Mouse (Mus musculus): ENCODE results near the gene Zfp551. TPM values are rescaled to one million over a fixed set of nuclear protein-coding genes. Genes with fewer than 3 reads are reported as not detected.

The Zfp551 gene
- polyA plus RNA-seq (2015; fragmentation: Nextera tagmentation; extraction: Ambion mirVana): 4.3 and 5.3 TPM in 2 replicates

GRCm38 (mm10) chr7:12422245-12422849 is at the start of gene Zfp551:
Zfp551 (minus strand) TSS chr7:12422751.
- Histone ChIP-seq H3K4me1 (peaks cover 11% of the 10 kb centered on the region), H3K27ac (peak within 1 kb of the TSS; percentile 59), H3K27me3 (no peaks in the 10 kb centered on the region), H3K36me3 (peaks cover 23% of the 10 kb centered on the region), H3K4me3 (peak within 1 kb of the TSS; percentile 63), H3K9me3 (no peaks in the 10 kb centered on the region), H3K9ac (peak within 1 kb of the TSS; percentile 72), H3K4me2 (peak within 1 kb of the TSS; percentile 63)
- under 1% methylated on average over 27 of the region's 27 CpGs for WGBS
- ATAC-seq (ENCODE audit: insufficient number of reproducible peaks, low FRiP score, low TSS enrichment, low read depth): peak; percentile 87

DNA sequence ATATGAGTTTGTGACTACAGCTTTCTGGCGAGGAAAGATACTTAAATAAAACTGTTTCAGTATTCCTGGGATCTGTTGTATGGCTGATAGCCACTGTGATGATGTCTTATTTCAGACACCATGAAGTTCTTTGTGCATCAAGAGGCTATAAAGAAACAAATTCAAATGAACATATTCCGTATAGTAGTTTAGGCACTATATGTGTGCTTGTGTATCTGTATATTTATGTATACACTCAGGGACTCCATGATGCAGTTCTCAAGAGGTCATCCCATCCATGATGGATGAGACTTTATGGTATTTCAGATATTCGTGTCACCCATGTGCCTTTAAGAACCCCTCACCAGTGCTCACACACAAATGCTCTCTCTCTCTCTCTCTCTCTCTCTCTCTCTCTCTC is 304 bp upstream of the Zfp551 start:
- WGBS: 62% methylated on average over 3 of the region's 3 CpGs
- no peak overlapping the region; the same call in 1 of the 2 replicates for H3K4me2 ChIP-seq
- H3K27ac ChIP-seq: no peak overlapping the region
- peaks cover 18% of the 10 kb centered on the region for H3K36me3 ChIP-seq
- no peak overlapping the region for H3K9ac ChIP-seq
- H3K4me1 ChIP-seq: peaks cover 11% of the 10 kb centered on the region
- H3K9me3 ChIP-seq: no peaks in the 10 kb centered on the region
- no peaks in the 10 kb centered on the region for H3K27me3 ChIP-seq
- ATAC-seq (ENCODE audit: insufficient number of reproducible peaks, low FRiP score, low TSS enrichment, low read depth): no peak
- H3K4me3 ChIP-seq: peak overlapping the region; percentile 63

- H3K27me3 ChIP-seq: no peaks in the 10 kb centered on the region
- WGBS: 47% methylated on average over 5 of the region's 5 CpGs
- no peak for ATAC-seq (ENCODE audit: insufficient number of reproducible peaks, low FRiP score, low TSS enrichment, low read depth)
- no peaks in the 10 kb centered on the region for H3K9me3 ChIP-seq
- H3K9ac ChIP-seq: peak overlapping the region; percentile 72
- H3K4me3 ChIP-seq: peak overlapping the region; percentile 63
- H3K4me2 ChIP-seq: peak overlapping the region; percentile 63
- peak overlapping the region; percentile 59; the same call in 1 of the 2 replicates for H3K27ac ChIP-seq
- peaks cover 29% of the 10 kb centered on the region for H3K36me3 ChIP-seq
- H3K4me1 ChIP-seq: peaks cover 11% of the 10 kb centered on the region
Measured at GRCm38 (mm10) chr7:12421741-12422140, 810 bp downstream of the Zfp551 start.

DNA sequence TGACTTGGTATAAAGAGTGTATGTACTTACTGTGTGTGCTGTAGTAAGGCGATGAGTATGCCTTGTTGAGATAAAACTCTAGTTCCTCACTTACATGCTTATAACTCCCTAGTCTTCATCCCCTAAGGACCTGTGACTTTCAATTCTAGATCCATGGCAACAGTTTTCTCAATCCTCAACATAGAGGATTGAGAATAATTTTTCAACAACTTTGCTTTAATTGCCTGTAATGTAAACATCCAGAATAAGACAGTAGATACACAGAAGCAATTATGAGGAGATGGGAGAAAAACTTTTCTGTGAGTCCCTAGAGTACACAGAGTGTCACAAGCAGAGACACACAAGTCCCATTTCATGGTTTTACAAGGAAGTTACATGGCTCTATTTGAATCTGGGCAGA is 53.4 kb downstream of the Zfp551 start, which contains the start of gene Vmn1r84:
Vmn1r84 (minus strand) TSS at position 101 of the 400 bp plus-strand sequence.
- Histone ChIP-seq H3K9ac (no peak within 1 kb of the TSS), H3K36me3 (no peaks in the 10 kb centered on the region), H3K4me3 (no peak within 1 kb of the TSS), H3K27ac (no peak within 1 kb of the TSS), H3K4me2 (no peak within 1 kb of the TSS), H3K9me3 (no peaks in the 10 kb centered on the region; the same call in 1 of the 2 replicates), H3K4me1 (no peaks in the 10 kb centered on the region), H3K27me3 (no peaks in the 10 kb centered on the region)
- no peak for ATAC-seq (ENCODE audit: insufficient number of reproducible peaks, low FRiP score, low TSS enrichment, low read depth)
- 65% methylated on average over 1 of the region's 1 CpGs for WGBS

Other genes starting within 250 kb of the Zfp551 start
- not detected in 2 replicates for gene Vmn1r80, start 233.5 kb downstream of the Zfp551 start, polyA plus RNA-seq (2015; fragmentation: Nextera tagmentation; extraction: Ambion mirVana)
- gene Vmn1r81, start 154.5 kb downstream of the Zfp551 start, polyA plus RNA-seq (2015; fragmentation: Nextera tagmentation; extraction: Ambion mirVana): not detected in 2 replicates
- not detected in 2 replicates for gene Vmn1r82, start 122.3 kb downstream of the Zfp551 start, polyA plus RNA-seq (2015; fragmentation: Nextera tagmentation; extraction: Ambion mirVana)
- gene Vmn1r83, start 93.3 kb downstream of the Zfp551 start, polyA plus RNA-seq (2015; fragmentation: Nextera tagmentation; extraction: Ambion mirVana): not detected in 2 replicates
- not detected in 2 replicates for gene Vmn1r84, start 53.5 kb downstream of the Zfp551 start, polyA plus RNA-seq (2015; fragmentation: Nextera tagmentation; extraction: Ambion mirVana)
- gene Zfp606, start 55.5 kb upstream of the Zfp551 start, polyA plus RNA-seq (2015; fragmentation: Nextera tagmentation; extraction: Ambion mirVana): 17.2 and 18.2 TPM in 2 replicates
- not detected in 2 replicates for gene 2900092C05Rik, start 89.8 kb upstream of the Zfp551 start, polyA plus RNA-seq (2015; fragmentation: Nextera tagmentation; extraction: Ambion mirVana)
- gene Vmn2r53, start 186.0 kb upstream of the Zfp551 start, polyA plus RNA-seq (2015; fragmentation: Nextera tagmentation; extraction: Ambion mirVana): 0.01 TPM in 1 of 2 replicates, not detected in the other
- gene Vmn2r54, start 217.6 kb upstream of the Zfp551 start, polyA plus RNA-seq (2015; fragmentation: Nextera tagmentation; extraction: Ambion mirVana): not detected in 2 replicates

Data from limb, embryonic 15.5 days (tissue).